Mouse (Mus musculus) heart, postnatal 14 days (tissue): ENCODE measurements at regions not wholly inside any gene's neighbourhood (a gene's known extent, or its start where the extent isn't known, plus 50 kb on each side); places are given as distances from the start of the nearest gene placed in this dataset.

Source experiments
- DNase-seq, 2 experiments: peaks; one replicate each; pipeline ENCODE4 v3.0.0; 2021 to 2022
- intact Hi-C: fragments of 180-260 bp; cut with DNase I; formaldehyde crosslinking; loops from one replicate; pipeline ENCODE4 v1.15.1; 2025

DNA sequence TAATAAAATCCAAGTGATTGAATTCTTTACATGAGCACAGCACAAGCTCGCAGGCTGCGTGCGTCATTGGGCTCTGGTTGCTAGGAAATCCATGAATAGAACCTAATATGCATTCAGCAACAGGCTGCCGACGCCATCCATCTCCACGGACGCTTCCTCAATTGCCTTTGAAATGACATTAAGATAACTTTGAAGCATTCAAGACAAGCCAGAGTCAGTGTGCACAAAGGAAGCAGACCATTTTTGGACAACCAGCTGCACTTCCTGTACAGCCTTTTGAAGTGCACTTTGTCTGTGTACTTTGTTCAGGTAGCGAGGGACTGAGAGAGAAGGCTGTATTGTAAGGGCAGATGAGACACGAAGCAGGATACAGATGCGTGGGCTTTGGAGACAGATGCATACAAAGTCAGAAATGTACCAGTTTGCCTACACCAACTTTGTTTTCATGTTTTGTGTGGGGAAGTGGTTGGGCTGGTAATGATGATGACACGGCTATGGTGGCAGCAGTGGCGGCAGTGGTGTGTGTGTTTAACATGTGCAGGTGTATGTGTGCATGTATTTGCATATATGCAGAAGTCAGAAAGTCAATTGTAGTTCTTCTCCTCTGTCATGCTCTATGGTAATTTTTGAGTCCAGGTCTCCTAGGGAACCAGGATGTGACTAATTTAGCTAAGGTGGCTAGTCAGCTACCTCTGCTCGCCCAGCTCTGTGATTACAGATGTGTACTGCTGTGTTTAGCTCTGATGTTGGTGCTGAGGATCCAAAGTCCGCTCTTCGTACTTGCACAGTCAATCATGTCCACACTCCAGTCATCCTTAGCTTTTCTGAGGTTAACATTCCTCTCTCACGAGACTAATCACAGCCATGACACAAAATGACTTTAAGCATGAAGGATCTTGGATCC, 106.7 kb upstream of the Col1a2 start:
- intact Hi-C loops: no loop called here
- no peak for DNase-seq

DNA sequence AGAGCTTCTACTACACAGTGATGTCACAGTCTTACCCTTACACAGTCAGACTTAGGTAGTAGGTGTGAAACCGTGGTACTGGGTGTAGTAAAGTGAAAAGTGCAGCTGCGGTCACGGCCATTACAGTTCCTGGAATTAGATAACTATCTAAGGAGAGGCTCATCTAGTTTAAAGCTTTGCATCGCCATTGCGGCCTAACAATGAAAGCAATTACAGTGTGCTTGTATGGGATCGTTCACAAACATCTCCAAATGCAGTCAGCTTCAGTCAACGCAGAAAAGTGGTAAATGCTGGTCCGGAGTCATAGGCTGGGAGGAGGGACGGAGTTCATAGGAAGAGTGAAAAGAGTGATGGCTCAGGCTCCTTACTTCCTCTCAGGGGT, 106.0 kb upstream of the Col1a2 start:
- intact Hi-C loops: no loop called here
- no peak for DNase-seq

DNA sequence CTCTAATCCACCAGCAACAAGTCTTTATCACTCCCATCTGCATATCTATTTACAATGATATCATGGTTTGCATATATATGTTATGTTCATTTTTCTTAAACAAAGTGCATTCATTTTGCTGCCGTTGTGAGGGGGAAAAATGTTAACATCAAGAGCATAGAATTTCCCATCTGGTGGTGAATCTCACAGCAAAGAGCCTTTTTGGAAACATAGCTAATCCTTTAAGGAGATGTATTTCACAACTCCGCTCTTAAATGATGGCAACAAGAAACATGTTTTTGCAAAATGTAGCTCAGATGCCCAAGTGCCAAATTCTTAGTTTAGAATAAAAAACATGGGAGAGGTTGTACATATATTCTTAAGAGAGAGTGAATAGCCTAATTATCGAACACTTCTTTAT, 99.3 kb upstream of the Col1a2 start:
- intact Hi-C loops: no loop called here
- DNase-seq: no peak

DNA sequence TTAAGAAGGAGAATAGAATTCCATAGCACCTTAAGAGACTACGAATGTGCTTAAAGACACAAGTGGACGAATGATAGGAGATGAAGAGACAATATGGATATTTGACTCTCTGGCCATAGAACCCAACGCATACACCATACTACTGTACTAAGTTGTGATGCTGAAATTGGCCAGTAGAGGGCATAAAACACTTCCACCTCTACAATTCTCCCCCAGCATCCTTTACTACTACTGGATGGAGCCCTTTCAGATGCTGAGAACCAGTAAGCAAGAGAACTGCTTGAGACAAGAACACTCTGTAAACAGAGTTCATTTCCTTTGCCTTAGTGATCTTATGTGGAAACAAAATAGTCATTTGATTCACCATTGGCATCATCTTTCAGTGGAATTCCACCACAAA, 96.9 kb upstream of the Col1a2 start:
- peak in 1 of 2 experiments; percentile 38 for DNase-seq
- intact Hi-C loops: no loop called here

DNA sequence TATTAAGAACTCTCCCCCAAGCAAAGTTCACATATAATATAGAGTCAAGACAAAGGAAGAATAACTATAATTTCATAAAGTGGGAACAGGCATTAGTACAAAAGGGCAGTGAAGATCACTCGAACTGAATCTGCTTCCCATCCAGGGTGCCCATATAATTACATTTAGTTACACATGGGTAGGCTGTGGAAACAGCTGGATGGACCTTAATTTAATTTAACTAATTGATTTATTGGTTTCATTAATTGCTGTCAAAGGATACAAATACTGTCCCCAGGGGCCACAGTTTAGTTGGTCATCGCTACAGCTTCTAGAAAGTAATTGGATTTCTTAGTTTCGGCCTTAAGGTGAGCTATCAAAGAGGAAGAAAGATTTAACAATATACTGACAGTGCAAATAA, 91.4 kb upstream of the Col1a2 start:
- no peak for DNase-seq
- intact Hi-C loops: loop anchor here (5.0 to 10.0 kb wide), 3 partner anchors 134 to 972 kb away; partner anchors contain the start of gene Asb4

DNA sequence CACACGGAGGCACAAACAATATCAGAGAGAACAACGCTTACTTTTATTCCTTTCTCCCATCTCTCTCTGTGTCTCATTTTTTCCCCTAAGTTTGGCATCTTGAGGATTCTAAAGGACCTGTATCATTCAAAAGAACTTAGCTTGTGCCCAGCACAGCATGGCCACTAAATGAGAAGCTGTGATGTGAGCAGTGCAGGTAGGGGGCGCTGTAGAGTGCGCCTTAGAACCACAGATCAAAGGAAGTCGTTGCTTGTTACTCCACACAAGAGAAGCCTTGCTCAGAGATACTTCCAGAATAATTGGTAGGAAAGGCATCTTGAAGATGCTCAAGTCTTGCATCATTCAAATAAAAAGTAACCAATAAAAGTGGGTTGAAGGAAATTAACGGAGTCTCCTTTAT, 90.4 kb upstream of the Col1a2 start:
- peak; percentile 62 to 68 for DNase-seq
- intact Hi-C loops: loop anchor here (2.0 to 10.0 kb wide), 4 partner anchors 99 to 971 kb away; partner anchors contain the start of gene Asb4

DNA sequence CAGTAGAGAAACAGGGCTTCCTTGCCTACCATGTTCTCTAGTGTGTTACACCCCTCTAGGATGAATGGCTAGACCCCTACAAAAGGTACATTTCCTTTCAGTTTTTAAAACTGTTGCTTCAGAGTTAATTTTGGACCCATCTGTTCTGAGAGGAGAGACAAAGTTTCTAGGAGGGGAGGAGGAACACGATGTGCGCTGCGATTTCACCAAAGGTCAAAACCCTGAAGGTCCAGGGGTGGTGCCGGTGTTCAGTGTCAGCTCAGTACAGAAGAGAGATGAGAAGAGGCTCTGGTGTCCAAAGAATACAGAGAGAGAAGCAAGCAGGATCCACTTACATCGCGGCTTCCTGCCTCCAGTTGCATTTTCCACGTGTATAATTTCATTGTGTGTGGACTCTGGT, 89.4 kb upstream of the Col1a2 start:
- intact Hi-C loops: loop anchor here (2.0 to 10.0 kb wide), 2 partner anchors 98 to 970 kb away; partner anchors contain the start of gene Asb4
- no peak for DNase-seq

DNA sequence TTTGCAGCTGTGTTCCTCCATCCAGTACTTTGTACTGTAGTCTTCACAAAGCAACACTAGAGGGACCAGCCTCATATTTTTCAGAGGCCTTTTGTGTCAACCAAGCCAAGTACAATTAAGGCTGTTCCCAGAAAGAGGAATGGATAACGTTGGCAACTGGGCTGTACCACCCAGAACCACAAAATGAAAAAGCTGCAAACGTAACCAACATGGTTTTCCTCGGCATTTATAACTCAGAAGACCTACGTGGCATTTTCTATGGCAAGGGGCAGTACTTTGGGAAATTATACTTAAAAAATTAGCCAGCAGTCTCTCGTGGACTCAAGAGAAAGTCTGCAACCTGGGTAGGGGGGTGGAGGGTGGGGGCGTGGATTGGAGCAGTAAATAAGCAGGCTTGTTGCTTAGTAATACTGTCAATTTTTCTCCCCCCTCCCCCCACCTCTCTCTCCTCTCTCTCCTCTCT, 87.3 kb upstream of the Col1a2 start:
- intact Hi-C loops: loop anchor here (10.0 kb wide), 1 partner anchor 968 kb away; the partner anchor contains the start of gene Asb4
- peak; percentile 6 to 30 for DNase-seq

DNA sequence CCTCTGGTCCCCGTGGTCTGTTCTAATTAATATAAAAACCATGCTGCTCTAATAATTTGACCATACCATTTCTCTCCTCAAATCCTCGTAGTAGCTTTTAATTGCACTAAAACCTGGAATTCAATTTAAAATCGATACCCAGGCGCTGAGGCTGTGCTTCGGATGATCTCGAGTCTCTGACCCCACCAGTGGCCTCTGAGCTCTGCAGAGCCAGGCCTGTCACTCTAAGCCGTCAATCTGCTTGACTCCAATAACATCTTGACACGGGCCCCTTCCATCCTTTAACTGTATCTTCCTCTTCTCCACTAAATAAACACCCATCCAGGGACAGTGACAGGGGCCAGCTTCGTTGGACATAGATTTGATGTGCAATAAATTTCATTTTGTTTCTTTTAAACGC, 86.2 kb upstream of the Col1a2 start:
- DNase-seq: no peak
- intact Hi-C loops: loop anchor here (2.0 to 10.0 kb wide), 2 partner anchors 88 to 966 kb away; partner anchors contain the start of gene Asb4

DNA sequence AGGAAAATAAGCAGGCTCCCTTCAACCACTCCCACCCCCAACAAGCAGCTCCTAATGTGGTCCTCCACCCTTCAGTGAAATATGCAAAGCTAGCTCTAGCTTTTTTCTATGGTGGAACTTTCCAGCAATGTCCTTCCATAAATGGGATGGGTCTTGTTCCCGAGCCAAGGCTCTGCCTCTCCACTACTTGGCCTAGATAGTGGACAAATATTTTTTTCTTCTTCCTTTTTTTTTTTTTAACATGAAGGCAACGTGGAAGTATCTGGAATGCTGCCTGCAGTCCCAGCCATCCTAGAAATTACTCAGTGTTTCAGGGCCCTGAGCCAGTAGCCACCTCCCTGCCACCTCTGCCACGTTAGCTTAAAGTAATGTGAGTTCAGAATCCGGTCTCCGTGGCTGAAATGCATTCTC, 85.7 kb upstream of the Col1a2 start:
- intact Hi-C loops: loop anchor here (2.0 to 10.0 kb wide), 2 partner anchors 88 to 966 kb away; partner anchors contain the start of gene Asb4
- peak; percentile 52 to 66 for DNase-seq

DNA sequence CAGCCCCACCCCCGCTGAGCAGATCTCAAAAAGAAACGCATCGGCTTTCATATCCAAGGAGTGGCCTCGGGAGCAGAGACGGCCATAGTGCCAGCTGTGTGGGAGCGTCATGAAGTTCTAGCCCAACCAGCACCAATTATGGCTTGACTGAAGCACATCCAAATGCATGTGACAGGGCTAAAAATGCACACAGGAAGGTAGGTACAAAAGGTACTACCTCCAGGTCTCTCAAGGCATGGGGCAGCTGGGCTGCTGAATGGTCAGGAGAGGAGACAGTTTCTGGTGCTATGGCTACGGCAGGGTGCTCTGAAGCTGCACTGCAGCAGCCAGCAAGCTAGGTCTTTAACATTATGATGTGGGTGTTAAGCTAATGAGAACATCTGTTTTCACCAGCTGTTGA, 83.1 kb upstream of the Col1a2 start:
- no peak for DNase-seq
- intact Hi-C loops: loop anchor here (5.0 kb wide), 1 partner anchor 36 kb away; no protein-coding TSS in a partner anchor

DNA sequence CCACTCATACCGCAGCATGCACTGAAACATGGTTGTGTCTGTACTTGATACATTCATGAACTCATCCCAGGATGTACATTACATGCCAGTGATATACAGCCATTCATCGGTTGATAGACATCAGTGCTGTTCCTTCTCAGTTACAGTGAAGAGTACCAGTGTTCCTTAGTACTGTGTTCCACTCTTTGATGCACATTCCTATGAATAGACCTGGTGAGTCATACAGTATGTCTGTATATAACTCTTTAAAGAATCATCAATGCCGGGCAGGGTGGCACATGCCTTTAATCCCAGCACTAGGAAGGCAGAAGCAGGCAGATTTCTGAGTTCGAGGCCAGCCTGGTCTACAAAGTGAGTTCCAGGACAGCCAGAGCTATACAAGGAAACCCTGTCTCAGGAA, 77.5 kb upstream of the Col1a2 start:
- no peak for DNase-seq
- intact Hi-C loops: no loop called here

DNA sequence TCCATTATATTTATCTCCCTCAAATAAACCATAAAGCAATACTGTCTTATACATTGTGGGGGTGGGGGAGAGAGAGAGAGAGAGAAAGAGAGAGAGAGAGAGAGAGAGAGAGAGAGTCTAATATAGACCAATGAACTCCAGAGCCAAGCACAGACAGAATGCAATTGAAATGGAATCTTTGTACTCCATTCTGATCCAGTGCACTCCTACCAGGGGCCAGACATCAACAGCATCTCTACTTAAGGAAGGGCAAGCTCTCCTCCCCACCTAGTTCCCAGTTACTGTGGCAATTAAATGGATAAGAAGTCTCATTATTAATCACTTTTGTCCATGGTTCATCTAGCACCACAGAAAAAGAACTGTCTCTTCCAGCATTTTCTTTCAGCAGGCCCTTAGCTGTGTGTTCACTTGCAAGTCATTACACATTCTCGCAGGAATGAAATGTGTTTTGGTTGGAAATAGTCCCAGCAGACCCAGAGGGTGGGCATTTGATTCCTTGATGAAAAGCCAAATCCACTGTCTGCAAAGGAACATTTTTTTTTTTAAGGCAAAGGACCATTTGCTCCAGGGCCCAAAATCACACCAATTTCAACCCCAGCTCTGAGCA, 73.8 kb upstream of the Col1a2 start:
- DNase-seq: no peak

DNA sequence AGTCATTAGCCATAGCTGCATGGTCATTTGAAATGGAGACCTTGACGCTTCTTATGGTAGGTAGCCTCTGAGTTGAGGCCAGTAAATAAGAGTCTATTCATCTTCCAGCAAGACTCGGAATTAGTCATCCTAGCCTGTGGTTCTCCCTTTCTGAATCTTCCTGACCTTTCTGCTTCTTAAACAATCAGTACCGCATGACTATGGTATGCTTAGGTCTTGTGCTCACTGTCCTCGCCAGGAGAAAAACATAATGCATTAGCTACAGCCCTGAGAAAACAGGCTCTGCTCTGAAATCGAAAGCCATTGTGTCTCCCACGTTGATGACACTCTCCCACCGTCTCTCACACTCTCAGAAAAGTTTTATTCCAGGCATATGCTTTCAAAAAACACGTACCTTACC, 72.4 kb upstream of the Col1a2 start:
- no peak for DNase-seq
- intact Hi-C loops: no loop called here

More for the DNA sequence above, 73.8 kb upstream of the Col1a2 start:
- intact Hi-C loops: no loop called here

DNA sequence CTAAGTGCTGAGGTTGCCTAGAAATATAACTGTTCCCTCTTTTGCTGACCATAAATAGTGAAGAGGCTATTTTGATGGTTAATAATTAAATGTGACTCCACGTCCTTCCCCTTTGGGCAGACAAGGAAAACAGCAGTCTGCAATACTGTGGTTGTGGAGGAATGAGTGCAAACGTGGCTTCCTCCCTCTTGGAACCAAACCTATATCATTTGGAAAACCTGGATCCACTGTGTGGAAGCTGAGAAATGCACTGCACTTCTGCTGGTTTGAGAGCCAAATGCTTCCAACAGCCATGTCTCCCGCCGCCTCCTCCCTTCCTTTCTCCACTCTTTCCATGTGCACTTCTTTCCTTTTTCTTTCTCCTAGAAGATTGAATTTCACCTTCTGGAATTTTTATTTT, 68.2 kb upstream of the Col1a2 start:
- intact Hi-C loops: no loop called here
- DNase-seq: peak in 1 of 2 experiments; percentile 2

DNA sequence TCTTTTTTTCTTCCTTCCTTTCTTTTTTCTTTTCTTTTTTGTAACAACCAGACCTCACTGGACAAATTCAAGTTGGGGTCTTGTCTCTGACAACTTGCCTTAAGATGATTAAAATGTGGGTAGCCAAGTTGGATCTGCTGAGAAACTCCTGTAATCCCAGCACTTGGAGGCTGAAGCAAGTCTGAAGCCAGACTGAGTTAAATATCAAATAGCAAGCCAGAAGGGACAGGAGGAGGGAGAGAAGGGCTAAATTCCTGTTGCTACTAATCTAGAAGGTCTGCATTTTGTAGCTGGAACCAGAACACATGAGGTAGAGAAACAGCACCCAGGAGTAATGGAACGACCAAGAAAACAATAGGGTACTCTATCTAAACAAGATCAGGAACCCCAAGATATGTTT, 67.7 kb upstream of the Col1a2 start:
- intact Hi-C loops: no loop called here

DNA sequence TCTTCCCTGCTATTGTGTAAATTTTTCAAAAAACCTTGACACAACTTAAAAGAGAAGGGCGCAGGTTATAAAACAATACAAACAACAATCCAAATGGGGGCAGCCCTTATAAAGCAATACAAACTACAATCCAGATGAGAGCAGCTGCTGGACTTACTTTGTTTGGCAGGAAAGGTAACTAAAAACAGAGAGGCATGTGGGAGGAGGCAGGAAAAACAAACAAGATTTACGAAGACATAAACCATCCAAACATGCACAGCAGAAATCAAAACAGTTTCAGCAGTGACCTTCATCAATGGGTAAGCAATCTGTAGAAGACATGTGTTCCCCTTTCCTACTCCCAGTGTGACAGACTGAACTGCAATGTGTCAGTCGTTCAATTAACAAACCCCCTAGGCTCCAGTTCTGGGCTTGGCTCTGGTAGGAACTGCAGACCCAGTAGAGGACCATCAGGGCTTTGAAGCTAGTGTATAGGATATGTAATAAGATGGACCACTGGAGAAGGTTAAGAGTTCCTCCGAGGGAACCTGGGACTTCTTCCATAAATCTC, 62.9 kb upstream of the Col1a2 start:
- intact Hi-C loops: no loop called here

More for the DNA sequence above, 67.7 kb upstream of the Col1a2 start:
- no peak for DNase-seq

DNA sequence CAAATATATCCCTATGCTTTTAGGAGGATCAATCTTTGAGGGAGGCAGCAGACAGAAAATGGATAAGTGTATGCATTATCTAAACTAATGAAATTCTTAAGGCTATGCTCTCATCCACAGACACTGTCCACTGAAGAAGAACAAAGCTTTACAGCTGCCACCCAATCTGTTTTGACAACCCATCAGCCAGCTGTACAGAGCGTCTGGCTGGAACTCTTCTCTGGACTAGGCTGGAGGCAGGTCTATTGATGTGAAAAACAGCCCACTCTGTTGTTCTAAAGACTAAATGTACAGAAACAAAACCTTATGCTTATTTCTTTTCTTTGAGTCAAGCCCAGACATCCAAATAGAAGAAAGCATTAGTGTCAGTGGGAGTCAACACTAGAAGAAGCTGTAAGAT, 58.7 kb upstream of the Col1a2 start:
- intact Hi-C loops: no loop called here

More for the DNA sequence above, 62.9 kb upstream of the Col1a2 start:
- no peak for DNase-seq

DNA sequence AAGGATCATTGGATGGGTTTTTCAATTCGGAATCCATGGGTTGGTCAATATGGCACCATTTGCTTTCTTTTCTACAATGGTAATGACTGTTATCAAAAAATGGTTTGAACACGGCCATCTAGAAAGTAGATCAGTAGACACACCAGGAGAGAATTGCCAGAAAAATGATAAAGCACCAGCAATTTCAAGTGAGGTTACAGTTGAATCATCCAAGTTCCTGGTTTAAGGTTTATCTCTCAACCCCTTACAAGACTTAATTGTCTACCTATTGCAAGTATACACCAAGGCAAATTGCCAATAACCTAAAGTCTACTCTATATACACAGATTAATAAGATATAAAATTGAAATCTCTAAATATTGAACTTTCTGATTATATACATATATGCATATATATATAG, 53.4 kb upstream of the Col1a2 start:
- intact Hi-C loops: no loop called here
- DNase-seq: no peak

More for the DNA sequence above, 58.7 kb upstream of the Col1a2 start:
- DNase-seq: no peak
